ENCODE assay signal across 21 mouse cellular contexts in the genomic region with DNA sequence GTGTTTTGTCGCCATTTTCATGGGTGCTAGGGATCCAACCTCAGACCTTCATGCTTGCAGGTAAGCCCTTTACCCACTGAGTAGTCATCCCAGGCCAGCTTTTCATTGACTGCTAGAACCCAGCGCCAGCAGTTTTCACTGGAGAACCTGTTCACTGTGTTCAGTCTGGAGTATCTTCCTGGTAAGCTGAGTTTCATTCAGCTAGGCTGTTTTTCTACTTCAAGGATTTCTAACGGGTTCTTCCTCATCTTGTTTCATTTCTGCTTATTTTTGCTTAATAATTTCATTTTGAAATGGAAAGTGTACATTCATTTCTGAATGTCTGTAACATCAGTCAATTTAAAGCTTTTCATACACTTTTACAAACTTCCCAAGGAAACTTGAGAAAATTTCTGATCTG.
"Had no signal": no experiment of that assay in that cellular context is flagged by ENCODE, and none has a peak within 500 bp of the region (broad histone marks: within the 10 kb centered on the region; RNA-seq: fewer than 3 reads in every experiment).

No protein-coding gene starts in this region.

- ATAC-seq: intestine, postnatal 0 days; midbrain, embryonic 15.5 days had no signal

- H3K36me3 ChIP-seq: liver, embryonic 15.5 days; lung, embryonic 15.5 days; midbrain, embryonic 12.5 days; midbrain, embryonic 15.5 days; neural tube, embryonic 12.5 days had no signal

- H3K27ac ChIP-seq: kidney, postnatal 0 days; layer of hippocampus, adult 2 months; left cerebral cortex, adult 2 months; liver, embryonic 15.5 days; lung, embryonic 15.5 days; midbrain, embryonic 12.5 days; midbrain, embryonic 15.5 days; neural tube, embryonic 12.5 days had no signal

- H3K9me3 ChIP-seq: liver, embryonic 15.5 days; lung, embryonic 15.5 days; megakaryocyte, embryonic 14.5 days; midbrain, embryonic 12.5 days; midbrain, embryonic 15.5 days; neural tube, embryonic 12.5 days had no signal

- H3K4me1 ChIP-seq: liver, embryonic 15.5 days; lung, embryonic 15.5 days; midbrain, embryonic 12.5 days; midbrain, embryonic 15.5 days; neural tube, embryonic 12.5 days had no signal

- H3K4me2 ChIP-seq: liver, embryonic 11.5 days; liver, embryonic 15.5 days; lung, embryonic 15.5 days; midbrain, embryonic 12.5 days; midbrain, embryonic 15.5 days; neural tube, embryonic 12.5 days had no signal

- H3K27me3 ChIP-seq: liver, embryonic 15.5 days; lung, embryonic 15.5 days; megakaryocyte, embryonic 14.5 days; midbrain, embryonic 12.5 days; midbrain, embryonic 15.5 days; neural tube, embryonic 12.5 days had no signal

- DNase-seq: kidney, adult 2 months; kidney, postnatal 25 days; layer of hippocampus, adult 9-11 months; lung, adult 18-20 months; lung, postnatal 10 days; lung, postnatal 36 days; right cerebral cortex, adult 18-20 months; right cerebral cortex, postnatal 14 days; right cerebral cortex, postnatal 4 days; thymus, adult 18-20 months had no signal

- H3K4me3 ChIP-seq: layer of hippocampus, adult 2 months; left cerebral cortex, adult 2 months; liver, embryonic 15.5 days; lung, embryonic 15.5 days; megakaryocyte, embryonic 14.5 days; midbrain, embryonic 12.5 days; midbrain, embryonic 15.5 days; neural tube, embryonic 12.5 days had no signal

- H3K9ac ChIP-seq: liver, embryonic 15.5 days; lung, embryonic 15.5 days; midbrain, embryonic 12.5 days; midbrain, embryonic 15.5 days; neural tube, embryonic 12.5 days had no signal
